Mouse (Mus musculus): ENCODE measurements around the gene Olfr1278. TPM values are rescaled to one million over a fixed set of nuclear protein-coding genes. Genes with fewer than 3 reads are reported as not detected.

Olfr1278 gene
- polyA plus RNA-seq, 1 experiment from 2014 or later: not detected

Other genes with a start within 250 kb of the Olfr1278 start
- gene Gm13941, start 184.2 kb upstream of the Olfr1278 start, polyA plus RNA-seq (2015; fragmentation: Nextera tagmentation; extraction: Ambion mirVana): not detected in 2 replicates
- gene Gm15130, start 137.2 kb upstream of the Olfr1278 start, polyA plus RNA-seq (2015; fragmentation: Nextera tagmentation; extraction: Ambion mirVana): not detected in 2 replicates
- not detected in 2 replicates for gene 4930430A15Rik, start 60.5 kb upstream of the Olfr1278 start, polyA plus RNA-seq (2015; fragmentation: Nextera tagmentation; extraction: Ambion mirVana)
- gene Olfr1275, start 54.9 kb upstream of the Olfr1278 start, polyA plus RNA-seq (2015; fragmentation: Nextera tagmentation; extraction: Ambion mirVana): not detected in 2 replicates
- not detected in 2 replicates for gene Olfr1276, start 35.6 kb upstream of the Olfr1278 start, polyA plus RNA-seq (2015; fragmentation: Nextera tagmentation; extraction: Ambion mirVana)
- not detected in 2 replicates for gene Olfr1277, start 16.0 kb upstream of the Olfr1278 start, polyA plus RNA-seq (2015; fragmentation: Nextera tagmentation; extraction: Ambion mirVana)
- not detected in 2 replicates for gene Olfr1279, start 10.5 kb downstream of the Olfr1278 start, polyA plus RNA-seq (2015; fragmentation: Nextera tagmentation; extraction: Ambion mirVana)
- not detected in 2 replicates for gene Olfr1280, start 23.9 kb downstream of the Olfr1278 start, polyA plus RNA-seq (2015; fragmentation: Nextera tagmentation; extraction: Ambion mirVana)
- not detected in 2 replicates for gene Olfr1281, start 36.4 kb downstream of the Olfr1278 start, polyA plus RNA-seq (2015; fragmentation: Nextera tagmentation; extraction: Ambion mirVana)
- gene Olfr1282, start 45.9 kb downstream of the Olfr1278 start, polyA plus RNA-seq (2015; fragmentation: Nextera tagmentation; extraction: Ambion mirVana): not detected in 2 replicates
- gene Olfr1283, start 76.7 kb downstream of the Olfr1278 start, polyA plus RNA-seq (2015; fragmentation: Nextera tagmentation; extraction: Ambion mirVana): not detected in 2 replicates
- gene Olfr1284, start 85.4 kb downstream of the Olfr1278 start, polyA plus RNA-seq (2015; fragmentation: Nextera tagmentation; extraction: Ambion mirVana): not detected in 2 replicates
- gene Olfr1286, start 133.0 kb downstream of the Olfr1278 start, polyA plus RNA-seq (2015; fragmentation: Nextera tagmentation; extraction: Ambion mirVana): not detected in 2 replicates
- not detected in 2 replicates for gene Olfr1287, start 159.0 kb downstream of the Olfr1278 start, polyA plus RNA-seq (2015; fragmentation: Nextera tagmentation; extraction: Ambion mirVana)
- gene Olfr1288, start 184.0 kb downstream of the Olfr1278 start, polyA plus RNA-seq (2015; fragmentation: Nextera tagmentation; extraction: Ambion mirVana): not detected in 2 replicates
- not detected in 2 replicates for gene Olfr1289, start 190.7 kb downstream of the Olfr1278 start, polyA plus RNA-seq (2015; fragmentation: Nextera tagmentation; extraction: Ambion mirVana)
- gene Olfr1290, start 203.7 kb downstream of the Olfr1278 start, polyA plus RNA-seq (2015; fragmentation: Nextera tagmentation; extraction: Ambion mirVana): not detected in 2 replicates
- gene Olfr1291-ps1, start 207.0 kb downstream of the Olfr1278 start, polyA plus RNA-seq (2015; fragmentation: Nextera tagmentation; extraction: Ambion mirVana): not detected in 2 replicates
- gene Olfr1293-ps, start 235.1 kb downstream of the Olfr1278 start, polyA plus RNA-seq (2015; fragmentation: Nextera tagmentation; extraction: Ambion mirVana): not detected in 2 replicates